Mouse (Mus musculus): ENCODE measurements at regions not wholly inside any gene's neighbourhood (a gene's known extent, or its start where the extent isn't known, plus 50 kb on each side); places are given as distances from the start of the nearest gene placed in this dataset.

GRCm38 (mm10) chr5:148615706-148616366, 63.2 kb upstream of the Ubl3 start:
- DNase-seq (ENCODE audit: low read depth, low spot score): no peak

GRCm38 (mm10) chr5:148615117-148615516, 62.5 kb upstream of the Ubl3 start:
- no peak for DNase-seq (ENCODE audit: low read depth, low spot score)

- DNase-seq (ENCODE audit: low read depth, low spot score): no peak
These were observed 58.7 kb upstream of the Ubl3 start for GRCm38 (mm10) chr5:148611323-148611722.

GRCm38 (mm10) chr5:148609506-148609880, 56.9 kb upstream of the Ubl3 start:
- DNase-seq (ENCODE audit: low read depth, low spot score): no peak

GRCm38 (mm10) chr5:148608857-148609505, 56.4 kb upstream of the Ubl3 start:
- no peak for DNase-seq (ENCODE audit: low read depth, low spot score)

- DNase-seq (ENCODE audit: low read depth, low spot score): no peak
These were observed 55.6 kb upstream of the Ubl3 start for GRCm38 (mm10) chr5:148608178-148608577.

GRCm38 (mm10) chr5:148605730-148606129, 53.1 kb upstream of the Ubl3 start:
- DNase-seq (ENCODE audit: low read depth, low spot score): no peak

All from brain, embryonic 18.5 days (tissue).